Mouse (Mus musculus) intestine, embryonic 15.5 days (tissue): ENCODE measurements around the gene Nr1h2. TPM values are rescaled to one million over a fixed set of nuclear protein-coding genes. Genes with fewer than 3 reads are reported as not detected.

Source experiments
- ATAC-seq: fragments of 200-750 bp; cut with Nextera tagmentation; 2 replicates; pipeline ENCODE4 v1.8.0; 2017; ENCODE audit warnings: moderate TSS enrichment, moderate library complexity
- H3K27ac ChIP-seq: fragments of 300-500 bp; sonication (generic); 2 replicates; pipeline ENCODE4 v1.5.1; 2015; ENCODE audit warnings: mild to moderate bottlenecking, inconsistent platforms
- H3K27me3 ChIP-seq: fragments of 300-500 bp; sonication (generic); replicated peaks from 2 replicates; pipeline ENCODE4 v1.6.1; 2015; ENCODE audit warnings: inconsistent platforms
- H3K36me3 ChIP-seq: fragments of 300-500 bp; sonication (generic); 2 replicates; pipeline ENCODE4 v1.6.1; 2015; ENCODE audit warnings: inconsistent platforms
- H3K4me1 ChIP-seq: fragments of 300-500 bp; sonication (generic); replicated peaks from 2 replicates; pipeline ENCODE4 v1.6.1; 2015; ENCODE audit warnings: inconsistent platforms
- H3K4me2 ChIP-seq: fragments of 300-500 bp; sonication (generic); replicated peaks from 2 replicates; pipeline ENCODE4 v1.6.1; 2015; ENCODE audit warnings: mild to moderate bottlenecking, inconsistent platforms
- H3K4me3 ChIP-seq: fragments of 300-500 bp; sonication (generic); replicated peaks from 2 replicates; pipeline ENCODE4 v1.5.1; 2015; ENCODE audit warnings: inconsistent platforms
- H3K9ac ChIP-seq: fragments of 300-500 bp; sonication (generic); 2 replicates; pipeline ENCODE4 v1.6.1; 2015; ENCODE audit warnings: inconsistent platforms
- H3K9me3 ChIP-seq: fragments of 300-500 bp; sonication (generic); 2 replicates; pipeline ENCODE4 v1.6.1; 2016; ENCODE audit warnings: inconsistent platforms
- WGBS: fragments of 180-500 bp; shearing (Covaris S2); methylation state at CpG from one replicate; pipeline ENCODE4 v1.1.7; 2015; 5-methylcytosine and 5-hydroxymethylcytosine counted together
- polyA plus RNA-seq: library from polyadenylated mRNA; unstranded; fragments of >200 nt; fragmentation: Nextera tagmentation; extraction: Ambion mirVana; gene quantifications from 2 replicates; pipeline ENCODE4 v1.2.1, GENCODE M21; 2015

Gene Nr1h2
- polyA plus RNA-seq, 1 experiment from 2014 or later, result 66.3 TPM

- 2% methylated on average over 20 of the region's 20 CpGs for WGBS
- H3K27ac ChIP-seq, result no peak overlapping the region
- H3K27me3 ChIP-seq, result peaks cover 36% of the 10 kb centered on the region
- no peak overlapping the region; the same call in 1 of the 2 replicates for H3K4me3 ChIP-seq
- peak overlapping the region; percentile 41 for H3K4me2 ChIP-seq
- H3K9ac ChIP-seq, result no peak overlapping the region
- no peaks in the 10 kb centered on the region for H3K9me3 ChIP-seq
- no peaks in the 10 kb centered on the region for H3K36me3 ChIP-seq
- H3K4me1 ChIP-seq, result peaks cover 16% of the 10 kb centered on the region
- ATAC-seq, result peak; percentile 43; the same call in 1 of the 2 replicates
These were observed 32.0 kb downstream of the Nr1h2 start for GRCm38 (mm10) chr7:44521710-44522109.

DNA sequence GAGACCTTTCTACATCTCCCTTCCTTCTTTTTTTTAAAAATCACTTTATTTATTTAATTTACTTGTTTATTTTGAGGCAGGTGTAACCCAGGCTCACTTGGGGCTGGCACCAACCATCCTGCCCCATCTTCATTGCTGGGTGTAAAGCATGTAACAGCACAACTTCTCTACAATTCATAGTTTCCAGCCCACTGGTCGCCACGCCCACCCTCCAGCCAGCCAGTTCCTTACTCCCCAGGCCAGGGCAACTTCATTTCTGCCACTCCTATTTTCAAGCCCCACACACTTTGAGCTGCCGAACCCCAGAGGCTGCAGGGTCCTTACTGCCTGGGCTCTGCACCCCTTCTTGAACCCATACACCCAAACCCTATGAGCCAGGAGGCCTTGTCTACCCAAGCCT is 32.8 kb downstream of the Nr1h2 start:
- H3K27me3 ChIP-seq, result peaks cover 33% of the 10 kb centered on the region
- 62% methylated on average over 3 of the region's 3 CpGs for WGBS
- H3K27ac ChIP-seq, result no peak overlapping the region
- H3K4me1 ChIP-seq, result peaks cover 16% of the 10 kb centered on the region
- H3K4me3 ChIP-seq, result no peak overlapping the region
- no peaks in the 10 kb centered on the region for H3K36me3 ChIP-seq
- no peak overlapping the region for H3K4me2 ChIP-seq
- H3K9me3 ChIP-seq, result no peaks in the 10 kb centered on the region
- no peak overlapping the region for H3K9ac ChIP-seq
- ATAC-seq, result no peak

DNA sequence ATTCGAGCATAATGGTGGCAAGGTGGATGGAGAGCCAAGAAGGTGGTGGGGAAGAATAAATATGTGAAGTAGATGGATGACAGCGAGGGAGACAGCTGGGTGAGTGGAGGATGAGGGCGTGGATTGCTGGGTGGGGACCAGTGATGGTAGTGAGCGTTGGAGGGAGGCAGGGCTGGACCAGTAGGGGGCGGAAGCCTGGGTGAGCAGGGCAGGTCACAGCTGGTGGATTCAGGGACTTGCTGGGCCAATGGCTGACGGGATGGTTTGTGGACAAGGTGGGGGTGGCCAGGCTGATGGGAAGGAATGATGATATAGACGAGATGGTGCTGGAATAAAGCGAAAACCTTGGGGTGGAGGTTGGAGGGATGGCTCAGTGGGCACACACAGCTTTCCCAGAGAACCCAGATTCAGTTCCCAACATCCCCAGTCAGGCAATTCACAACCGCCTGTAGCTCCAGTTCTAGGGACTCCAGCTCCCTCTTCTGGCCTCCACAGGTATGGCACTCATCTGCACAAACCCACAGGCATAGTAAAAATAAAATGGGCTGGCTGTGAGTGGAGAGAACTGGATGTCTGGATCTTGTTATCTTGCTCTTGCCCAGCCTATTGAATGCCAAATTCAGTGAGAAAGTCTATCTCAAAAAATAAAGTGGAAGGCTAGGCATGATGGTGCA is 34.4 kb downstream of the Nr1h2 start:
- H3K9ac ChIP-seq, result no peak overlapping the region
- H3K4me1 ChIP-seq, result 0 out of 2 replicates have a peak, but pooled peaks cover 5% of the 10 kb centered on the region
- H3K4me2 ChIP-seq, result no peak overlapping the region
- no peaks in the 10 kb centered on the region for H3K9me3 ChIP-seq
- H3K27me3 ChIP-seq, result peaks cover 24% of the 10 kb centered on the region
- no peak overlapping the region for H3K27ac ChIP-seq
- H3K4me3 ChIP-seq, result no peak overlapping the region
- H3K36me3 ChIP-seq, result no peaks in the 10 kb centered on the region
- WGBS, result 64% methylated on average over 9 of the region's 9 CpGs
- ATAC-seq, result no peak

DNA sequence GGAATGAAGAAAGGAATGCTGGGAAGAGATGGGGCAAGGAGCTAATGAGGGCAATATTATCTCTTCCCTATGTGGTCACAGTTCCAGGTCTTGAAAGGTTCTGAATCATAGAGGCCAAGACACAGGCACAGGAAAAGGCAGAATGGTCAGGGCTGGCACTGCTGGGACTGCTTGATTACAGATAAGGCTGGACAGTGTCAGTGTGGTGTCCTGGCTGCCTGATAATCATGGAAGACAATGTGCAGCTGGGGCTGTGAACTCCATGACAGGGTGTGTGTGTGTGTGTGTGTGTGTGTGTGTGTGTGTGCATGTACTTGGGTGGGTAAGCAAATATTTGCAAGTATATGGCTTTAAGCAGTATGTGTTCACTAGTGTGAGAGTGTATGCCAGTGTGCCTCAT is 46.3 kb downstream of the Nr1h2 start:
- no peaks in the 10 kb centered on the region for H3K9me3 ChIP-seq
- H3K4me2 ChIP-seq, result no peak overlapping the region
- no peaks in the 10 kb centered on the region for H3K4me1 ChIP-seq
- no peak overlapping the region for H3K27ac ChIP-seq
- H3K27me3 ChIP-seq, result 0 out of 2 replicates have a peak, but pooled peaks cover 4% of the 10 kb centered on the region
- H3K4me3 ChIP-seq, result no peak overlapping the region
- ATAC-seq, result no peak
- H3K9ac ChIP-seq, result no peak overlapping the region
- H3K36me3 ChIP-seq, result no peaks in the 10 kb centered on the region

DNA sequence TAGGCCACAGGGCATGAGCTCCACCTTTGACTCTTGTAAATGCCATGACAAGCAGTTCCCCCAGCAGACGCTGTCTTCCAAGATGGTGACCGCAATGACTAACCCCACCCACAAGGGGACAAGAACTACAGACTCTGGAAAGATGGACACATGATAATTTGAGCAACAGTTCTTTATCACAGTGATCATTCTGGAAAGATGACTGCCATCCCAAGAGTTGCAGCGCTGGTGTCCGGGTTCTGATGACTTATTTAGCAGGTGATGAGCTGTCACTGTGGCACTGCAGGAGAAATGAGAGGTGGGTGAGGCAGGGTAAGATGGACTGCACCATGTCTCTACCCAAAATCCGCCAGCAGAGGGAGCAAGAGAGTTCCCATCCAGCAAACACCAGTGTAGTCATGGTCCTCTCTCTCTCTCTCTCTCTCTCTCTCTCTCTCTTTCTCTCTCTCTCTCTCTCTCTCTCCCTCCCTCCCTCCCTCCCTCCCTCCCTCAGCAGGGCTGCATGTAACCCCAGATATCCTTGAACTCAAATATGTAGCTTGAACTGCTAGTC is 52.1 kb downstream of the Nr1h2 start:
- no peaks in the 10 kb centered on the region for H3K9me3 ChIP-seq
- ATAC-seq, result no peak
- WGBS, result 38% methylated on average over 5 of the region's 5 CpGs
- no peaks in the 10 kb centered on the region for H3K27me3 ChIP-seq
- H3K4me2 ChIP-seq, result no peak overlapping the region
- no peak overlapping the region for H3K9ac ChIP-seq
- no peaks in the 10 kb centered on the region for H3K36me3 ChIP-seq
- peaks cover 4% of the 10 kb centered on the region; the same call in 1 of the 2 replicates for H3K4me1 ChIP-seq
- H3K4me3 ChIP-seq, result no peak overlapping the region
- H3K27ac ChIP-seq, result no peak overlapping the region

DNA sequence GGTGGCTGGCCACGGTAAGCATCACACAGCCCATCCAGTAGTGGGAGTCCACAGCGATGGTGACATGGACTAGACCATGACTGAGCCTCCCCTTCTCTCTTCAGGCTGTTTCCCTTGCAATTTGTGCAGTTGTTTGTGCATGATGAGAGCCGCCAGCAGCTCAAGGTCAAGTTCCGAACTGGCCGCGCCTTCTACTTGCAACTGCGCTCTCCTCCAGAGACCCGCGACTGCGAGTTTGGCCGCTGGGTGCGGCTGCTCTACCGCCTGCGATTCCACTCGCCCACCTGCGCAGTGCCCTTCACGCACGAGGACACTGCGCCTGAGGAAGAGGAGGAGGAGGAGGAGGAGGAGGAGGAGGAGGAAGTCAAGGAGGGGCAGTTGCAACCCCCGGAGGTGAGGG is 53.7 kb downstream of the Nr1h2 start:
- no peaks in the 10 kb centered on the region for H3K27me3 ChIP-seq
- H3K9me3 ChIP-seq, result no peaks in the 10 kb centered on the region
- no peaks in the 10 kb centered on the region for H3K36me3 ChIP-seq
- no peak overlapping the region for H3K4me2 ChIP-seq
- WGBS, result 36% methylated on average over 20 of the region's 20 CpGs
- no peak for ATAC-seq
- peaks cover 12% of the 10 kb centered on the region for H3K4me1 ChIP-seq
- H3K27ac ChIP-seq, result no peak overlapping the region
- H3K4me3 ChIP-seq, result no peak overlapping the region
- H3K9ac ChIP-seq, result no peak overlapping the region

Other genes with a start within 250 kb of the Nr1h2 start
- gene Clec11a, start 247.0 kb downstream of the Nr1h2 start, polyA plus RNA-seq, result 7.2 and 8.0 TPM in 2 replicates
- 1.7 and 1.9 TPM in 2 replicates for gene Shank1, start 243.7 kb downstream of the Nr1h2 start, polyA plus RNA-seq
- gene Syt3, start 169.8 kb downstream of the Nr1h2 start, polyA plus RNA-seq, result 0.90 and 1.9 TPM in 2 replicates
- 0.48 and 0.99 TPM in 2 replicates for gene 1700008O03Rik, start 168.1 kb downstream of the Nr1h2 start, polyA plus RNA-seq
- gene Lrrc4b, start 124.9 kb downstream of the Nr1h2 start, polyA plus RNA-seq, result 0.82 and 0.86 TPM in 2 replicates
- 0.70 and 1.2 TPM in 2 replicates for gene Aspdh, start 88.6 kb downstream of the Nr1h2 start, polyA plus RNA-seq
- gene Josd2, start 86.0 kb downstream of the Nr1h2 start, polyA plus RNA-seq, result 76.0 and 87.3 TPM in 2 replicates
- gene Emc10, start 57.4 kb downstream of the Nr1h2 start, polyA plus RNA-seq, result 97.0 and 102 TPM in 2 replicates
- 6.5 and 9.2 TPM in 2 replicates for gene Fam71e1, start 57.4 kb downstream of the Nr1h2 start, polyA plus RNA-seq
- gene Mybpc2, start 29.3 kb downstream of the Nr1h2 start, polyA plus RNA-seq, result 0.14 and 0.36 TPM in 2 replicates
- gene Spib, start 21.9 kb downstream of the Nr1h2 start, polyA plus RNA-seq, result 0.25 and 0.43 TPM in 2 replicates
- gene Pold1, start 5.1 kb downstream of the Nr1h2 start, polyA plus RNA-seq, result 72.0 and 76.0 TPM in 2 replicates
- 3.1 and 3.6 TPM in 2 replicates for gene Napsa, start 18.4 kb upstream of the Nr1h2 start, polyA plus RNA-seq
- gene Kcnc3, start 36.7 kb upstream of the Nr1h2 start, polyA plus RNA-seq, result 0.27 and 0.36 TPM in 2 replicates
- 68.4 and 74.3 TPM in 2 replicates for gene Myh14, start 116.9 kb upstream of the Nr1h2 start, polyA plus RNA-seq
- not detected in 2 replicates for gene Izumo2, start 154.8 kb upstream of the Nr1h2 start, polyA plus RNA-seq
- 36.0 and 39.4 TPM in 2 replicates for gene Vrk3, start 194.5 kb upstream of the Nr1h2 start, polyA plus RNA-seq
- 2.0 and 2.5 TPM in 2 replicates for gene Zfp473, start 197.1 kb upstream of the Nr1h2 start, polyA plus RNA-seq